In genomic region chr15:12221131-12221530, GRCm38 (mm10) we compare ENCODE assay signal across 21 mouse cellular contexts. TPM values are rescaled to one million over a fixed set of nuclear protein-coding genes. Genes with fewer than 3 reads are reported as not detected.
DNase-seq lines count a peak whose midpoint lies in the region; ATAC-seq and TF ChIP-seq lines count a peak whose summit lies in the region.
"Had no signal": no experiment of that assay in that cellular context is flagged by ENCODE, and none has a peak within 500 bp of the region (broad histone marks: within the 10 kb centered on the region; RNA-seq: fewer than 3 reads in every experiment).

No protein-coding gene starts in this region.

- no peaks in the 10 kb centered on the region for H3K9me3 ChIP-seq in liver, embryonic 13.5 days (replicated peaks)
- H3K9me3 ChIP-seq in liver, embryonic 11.5 days (ENCODE audit: control insufficient read depth, low read length): no peaks in the 10 kb centered on the region
- H3K9me3 ChIP-seq in E14TG2a.4 (ENCODE audit: low read length): no peaks in the 10 kb centered on the region
- no peaks in the 10 kb centered on the region for H3K9me3 ChIP-seq in kidney, embryonic 16.5 days (ENCODE audit: low read length)
- H3K9me3 ChIP-seq: forebrain, embryonic 13.5 days; heart, embryonic 15.5 days; liver, embryonic 15.5 days had no signal

- WGBS in liver, embryonic 13.5 days (ENCODE audit: insufficient replicate concordance): 81% methylated on average over 13 of the region's 13 CpGs
- 81% methylated on average over 13 of the region's 13 CpGs for WGBS in liver, embryonic 11.5 days
- 74% methylated on average over 13 of the region's 13 CpGs for WGBS in kidney, embryonic 16.5 days

- no peaks in the 10 kb centered on the region for H3K36me3 ChIP-seq in liver, embryonic 13.5 days
- H3K36me3 ChIP-seq in liver, embryonic 11.5 days (ENCODE audit: control insufficient read depth, insufficient read depth, low read length): no peaks in the 10 kb centered on the region
- peaks cover 30% of the 10 kb centered on the region for H3K36me3 ChIP-seq in E14TG2a.4 (ENCODE audit: insufficient read depth, low read length)
- no peaks in the 10 kb centered on the region for H3K36me3 ChIP-seq in kidney, embryonic 16.5 days (ENCODE audit: insufficient read depth, low read length)
- H3K36me3 ChIP-seq: heart, embryonic 15.5 days; liver, embryonic 15.5 days had no signal

- no peaks in the 10 kb centered on the region for H3K27me3 ChIP-seq in liver, embryonic 13.5 days
- no peaks in the 10 kb centered on the region for H3K27me3 ChIP-seq in liver, embryonic 11.5 days (replicated peaks; ENCODE audit: control insufficient read depth, insufficient read depth, low read length)
- H3K27me3 ChIP-seq in E14TG2a.4 (ENCODE audit: insufficient read depth, low read length): no peaks in the 10 kb centered on the region
- H3K27me3 ChIP-seq in kidney, embryonic 16.5 days (ENCODE audit: insufficient read depth, low read length): no peaks in the 10 kb centered on the region
- H3K27me3 ChIP-seq: forebrain, embryonic 13.5 days; heart, embryonic 15.5 days; liver, embryonic 15.5 days had no signal

- intact Hi-C loops in left cerebral cortex, postnatal 14 days (cut with DNase I): no loop called here

- H3K4me3 ChIP-seq in liver, embryonic 13.5 days (replicated peaks): no peak overlapping the region
- no peak overlapping the region for H3K4me3 ChIP-seq in liver, embryonic 11.5 days (ENCODE audit: low read depth, low read length)
- 0 out of 2 replicates have a peak overlapping the region, but pooled peaks have one; percentile 13 for H3K4me3 ChIP-seq in E14TG2a.4 (replicated peaks; ENCODE audit: low read length)
- H3K4me3 ChIP-seq in kidney, embryonic 16.5 days (ENCODE audit: low read length): no peak overlapping the region
- H3K4me3 ChIP-seq: forebrain, embryonic 13.5 days; heart, embryonic 15.5 days; left cerebral cortex, adult 2 months; liver, embryonic 15.5 days had no signal

- no peak for TF ChIP-seq CTCF in E14TG2a.4 (conservative IDR thresholded peaks at IDR 0.05; ENCODE audit: low read length)

- H3K27ac ChIP-seq in liver, embryonic 13.5 days: no peak overlapping the region
- no peak overlapping the region; the same call in none of the 2 replicates for H3K27ac ChIP-seq in liver, embryonic 11.5 days (ENCODE audit: low read depth, low read length)
- no peak overlapping the region for H3K27ac ChIP-seq in kidney, embryonic 16.5 days (ENCODE audit: low read length)
- H3K27ac ChIP-seq: forebrain, embryonic 13.5 days; heart, embryonic 15.5 days; hindbrain, postnatal 0 days; left cerebral cortex, adult 2 months had no signal

- peaks cover 89% of the 10 kb centered on the region for H3K4me1 ChIP-seq in liver, embryonic 13.5 days (replicated peaks)
- H3K4me1 ChIP-seq in liver, embryonic 11.5 days (replicated peaks; ENCODE audit: control insufficient read depth, insufficient read depth, low read length): peaks cover 41% of the 10 kb centered on the region
- H3K4me1 ChIP-seq in E14TG2a.4 (replicated peaks; ENCODE audit: low read depth, low read length): peaks cover 91% of the 10 kb centered on the region
- peaks cover 15% of the 10 kb centered on the region for H3K4me1 ChIP-seq in kidney, embryonic 16.5 days (ENCODE audit: insufficient read depth, low read length)

- no peak overlapping the region for H3K9ac ChIP-seq in liver, embryonic 13.5 days
- no peak overlapping the region for H3K9ac ChIP-seq in liver, embryonic 11.5 days (ENCODE audit: low read depth, low read length)
- no peak overlapping the region for H3K9ac ChIP-seq in kidney, embryonic 16.5 days (replicated peaks; ENCODE audit: low read length)
- H3K9ac ChIP-seq: forebrain, embryonic 13.5 days; heart, embryonic 15.5 days; liver, embryonic 15.5 days had no signal

- no peak overlapping the region for H3K4me2 ChIP-seq in liver, embryonic 13.5 days
- no peak overlapping the region for H3K4me2 ChIP-seq in liver, embryonic 11.5 days
- no peak overlapping the region for H3K4me2 ChIP-seq in kidney, embryonic 16.5 days (replicated peaks; ENCODE audit: low read depth, low read length)
- H3K4me2 ChIP-seq: forebrain, embryonic 13.5 days; heart, embryonic 15.5 days; liver, embryonic 15.5 days; midbrain, embryonic 11.5 days had no signal

- peak; percentile 11; the same call in 1 of the 2 replicates for ATAC-seq in liver, embryonic 13.5 days (ENCODE audit: low read depth)
- no peak for ATAC-seq in liver, embryonic 11.5 days (replicated peaks; ENCODE audit: low FRiP score)
- ATAC-seq in kidney, embryonic 16.5 days (ENCODE audit: low FRiP score, low TSS enrichment): peak; percentile 13; the same call in 1 of the 2 replicates
- ATAC-seq: activated CD4-positive, CD25-positive, alpha-beta regulatory T cell, adult 4 months; forebrain, embryonic 13.5 days; hindbrain, postnatal 0 days had no signal

- peak; percentile 61 for DNase-seq in kidney, adult 11 months
- DNase-seq in kidney, postnatal 14 days: no peak
- no peak for DNase-seq in liver, embryonic 13.5 days
- DNase-seq in liver, embryonic 11.5 days (ENCODE audit: low spot score): no peak
- no peak for DNase-seq in left cerebral cortex, postnatal 14 days (ENCODE audit: low spot score in 2 of 2)
- DNase-seq: adrenal gland, adult 8-10 months; B cell, adult 2 months; cerebellum, adult 2 months; cerebellum, postnatal 36 days; layer of hippocampus, adult 9-11 months; lung, postnatal 4 days; thymus, adult 18-20 months had no signal

RNA-seq across cellular contexts. Expression of gene Mtmr12, which starts 16.3 kb away (rescaled TPM):
- polyA plus RNA-seq in liver, embryonic 13.5 days (2015; fragmentation: Nextera tagmentation; extraction: Ambion mirVana): 6.3 and 8.2 TPM in 2 replicates
- polyA plus RNA-seq in liver, embryonic 11.5 days (2014; fragmentation: Nextera tagmentation; extraction: Ambion mirVana): 19.6 and 23.0 TPM in 2 replicates
- 22.5 and 25.0 TPM in 2 replicates for polyA plus RNA-seq in kidney, embryonic 16.5 days (2015; fragmentation: Nextera tagmentation; extraction: Ambion mirVana)
- total RNA-seq in left cerebral cortex, postnatal 14 days (2021): 10 to 100 TPM; 20.4 to 31.3 TPM
